Mouse (Mus musculus) lung, postnatal 4 days (tissue): Measurements from ENCODE around the gene Otogl.
A peak's percentile ranks its signal among the peaks of the same experiment; 100 is the strongest.
"Not testable (repeated sequence)": the region's sequence is repeated elsewhere in the genome, so short reads cannot be mapped to it uniquely, and the experiment has no call there.

Source experiments
- DNase-seq, 2 experiments: peaks; one replicate each; pipeline ENCODE4 v3.0.0; 2021

The Otogl gene

DNA sequence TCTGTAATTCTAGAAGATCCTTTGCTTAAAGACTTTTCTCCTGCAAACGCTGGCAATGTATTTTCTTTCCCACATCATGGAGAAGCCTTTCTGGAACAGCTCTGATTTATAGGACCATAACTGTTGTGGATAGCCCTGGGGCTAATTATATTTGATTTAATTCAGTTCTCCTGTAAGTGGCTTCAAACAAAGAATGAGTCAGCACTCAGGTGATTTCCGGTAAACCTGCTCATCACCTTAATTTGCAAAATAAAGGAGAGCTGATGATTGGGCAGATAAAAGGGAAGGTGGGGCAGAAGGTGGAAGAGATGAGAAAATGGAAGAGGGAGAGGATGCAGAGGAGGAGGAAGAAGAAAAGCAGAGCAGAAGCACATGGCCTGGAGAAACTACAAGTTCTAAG, 107.6 kb downstream of the Otogl start:
- DNase-seq: not testable (repeated sequence)

DNA sequence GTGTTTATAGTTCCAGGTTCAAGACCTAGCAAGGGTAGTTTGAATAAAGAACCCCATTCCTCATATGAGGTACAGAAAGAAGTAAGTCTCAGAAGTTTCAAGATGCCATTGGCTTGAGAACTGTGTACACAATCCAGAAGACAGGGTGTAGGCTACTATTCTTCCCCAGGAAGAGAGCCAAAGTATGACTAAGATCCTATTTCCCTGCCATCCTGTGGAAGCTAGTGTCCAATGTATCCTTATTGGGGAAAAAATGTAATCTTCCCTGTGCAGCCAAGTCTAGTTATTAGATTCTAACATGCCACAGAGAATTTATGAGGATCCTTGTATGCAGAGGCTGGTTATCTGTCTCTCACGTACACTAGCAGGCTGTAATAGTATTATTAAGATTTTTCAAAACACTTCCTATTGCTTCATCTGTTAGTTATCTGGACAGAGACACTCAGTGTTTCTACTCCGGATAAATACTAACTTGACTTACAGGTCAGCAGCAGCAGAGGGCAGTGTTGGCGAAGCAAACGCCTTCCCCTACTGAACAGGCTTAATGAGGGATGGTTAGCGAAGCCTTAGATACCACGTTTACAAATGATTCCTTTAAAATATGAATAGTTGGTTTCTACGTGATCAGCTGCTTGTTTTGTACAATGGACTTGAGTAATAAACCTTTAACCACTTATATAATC, 112.1 kb downstream of the Otogl start:
- peak; percentile 56 to 68 for DNase-seq

DNA sequence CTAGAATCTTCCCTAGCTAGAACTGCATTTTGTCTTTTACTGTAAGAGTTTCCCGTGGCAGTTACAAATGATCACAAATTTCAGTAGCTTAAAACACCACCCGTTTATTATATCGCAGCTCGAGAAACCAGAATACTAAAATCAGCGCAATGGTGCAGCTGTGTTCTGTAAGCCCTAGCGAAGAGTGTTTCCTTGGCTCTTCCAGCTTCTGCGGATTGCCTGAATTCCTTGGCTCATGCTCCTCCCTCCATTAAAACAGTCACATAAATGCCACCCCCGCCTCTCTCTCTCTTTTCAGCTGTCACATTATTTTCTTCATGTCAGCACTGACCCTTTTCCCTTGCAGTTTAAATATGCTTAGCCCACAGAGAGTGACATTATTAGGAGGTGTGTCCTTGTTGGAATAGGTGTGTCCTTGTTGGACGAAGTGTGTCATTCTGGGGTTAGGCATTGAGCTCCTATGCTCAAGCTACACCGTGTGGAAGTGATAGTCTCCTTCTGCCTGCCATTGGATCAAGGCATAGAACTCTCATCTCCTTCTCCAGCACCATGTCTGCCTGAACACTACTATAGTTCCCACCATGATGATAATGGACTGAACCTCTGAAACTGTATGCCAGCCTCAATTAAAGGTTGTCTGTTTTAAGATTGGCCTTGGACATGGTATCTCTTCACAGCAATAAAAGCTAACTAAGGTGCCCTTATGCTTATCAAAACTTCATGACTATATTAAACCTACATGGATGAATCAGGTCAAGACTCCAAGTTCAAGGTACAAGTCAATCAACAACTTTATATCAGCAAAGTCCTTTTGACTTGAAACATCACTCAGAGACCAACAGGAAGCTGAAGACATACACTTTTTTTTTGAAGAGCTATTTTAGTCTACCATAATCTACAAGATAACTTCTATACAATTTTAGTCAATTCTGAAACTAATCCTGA, 116.8 kb downstream of the Otogl start:
- no peak for DNase-seq

DNA sequence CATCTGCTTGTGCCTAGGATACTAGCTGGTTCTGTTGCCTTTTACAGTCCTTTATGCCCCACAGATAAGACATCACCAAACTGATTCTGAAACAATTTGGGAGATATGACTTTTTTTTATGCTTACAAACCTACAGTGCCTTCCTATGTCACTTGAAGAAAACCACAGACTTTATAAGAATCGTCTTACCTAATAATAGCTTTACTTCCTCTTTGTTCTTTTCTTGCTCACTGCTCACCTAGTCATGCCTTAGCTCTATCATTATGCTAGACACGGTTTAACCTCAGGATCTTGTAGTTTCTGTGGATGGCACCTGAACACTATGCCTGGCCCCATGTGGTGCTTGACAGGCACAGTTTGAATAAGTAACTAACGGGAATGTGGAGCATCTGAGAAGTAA, 119.4 kb downstream of the Otogl start:
- DNase-seq: no peak

DNA sequence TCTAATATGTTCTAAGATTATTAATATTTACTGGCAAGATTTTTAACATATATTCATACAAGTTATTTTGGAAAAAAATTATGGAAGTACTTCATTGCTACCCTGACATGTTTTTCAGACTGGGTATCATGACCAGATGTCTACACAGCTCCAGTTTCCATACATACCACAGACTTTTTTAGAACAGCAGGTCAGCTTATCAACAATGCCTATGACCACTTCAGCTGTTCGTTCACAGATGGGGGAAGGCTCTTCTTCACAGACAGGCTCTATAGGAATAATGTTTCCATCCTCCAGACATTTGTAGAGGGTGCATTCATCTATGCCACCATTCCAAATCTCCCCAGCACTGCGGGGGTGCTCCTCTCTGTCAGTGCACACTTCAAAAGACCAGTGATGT, 132.4 kb downstream of the Otogl start:
- DNase-seq: no peak

DNA sequence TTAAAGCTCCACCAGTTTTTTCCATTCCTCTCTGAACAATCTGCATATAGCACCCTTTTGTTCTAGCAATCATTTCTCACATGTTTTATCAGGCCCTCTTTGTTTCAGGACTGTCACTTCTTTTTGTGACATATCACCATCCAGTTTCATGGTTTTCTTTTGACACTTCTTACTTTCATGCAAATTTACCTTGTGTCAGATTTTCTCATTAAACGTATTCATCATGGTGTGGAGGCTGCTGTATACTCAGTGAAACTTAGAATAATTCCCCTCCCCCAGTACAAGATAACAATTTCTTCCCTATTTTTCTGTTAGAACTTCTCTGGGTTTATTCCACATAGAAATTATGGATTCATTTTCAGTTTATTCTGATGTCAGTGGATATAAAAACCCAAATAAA, 152.3 kb downstream of the Otogl start:
- DNase-seq: no peak

DNA sequence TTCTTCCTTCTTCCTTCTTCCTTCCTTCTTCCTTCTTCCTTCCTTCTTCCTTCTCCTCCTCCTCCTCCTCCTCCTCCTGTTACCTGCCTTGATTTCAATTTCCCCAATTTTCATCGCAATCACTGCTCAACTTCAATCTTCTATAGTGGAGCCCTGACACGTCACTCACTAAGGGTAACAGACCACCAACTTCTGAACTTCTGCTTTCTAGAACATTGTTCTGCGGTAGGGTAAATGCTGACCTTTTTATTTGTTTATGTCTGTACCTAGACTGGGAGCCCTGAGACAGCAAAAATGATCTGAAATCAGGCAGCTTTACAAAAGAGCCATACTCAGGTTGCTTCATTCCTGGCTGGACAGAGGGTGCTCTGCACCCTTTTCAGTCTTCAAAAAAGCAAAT, 158.5 kb downstream of the Otogl start:
- DNase-seq: no peak

DNA sequence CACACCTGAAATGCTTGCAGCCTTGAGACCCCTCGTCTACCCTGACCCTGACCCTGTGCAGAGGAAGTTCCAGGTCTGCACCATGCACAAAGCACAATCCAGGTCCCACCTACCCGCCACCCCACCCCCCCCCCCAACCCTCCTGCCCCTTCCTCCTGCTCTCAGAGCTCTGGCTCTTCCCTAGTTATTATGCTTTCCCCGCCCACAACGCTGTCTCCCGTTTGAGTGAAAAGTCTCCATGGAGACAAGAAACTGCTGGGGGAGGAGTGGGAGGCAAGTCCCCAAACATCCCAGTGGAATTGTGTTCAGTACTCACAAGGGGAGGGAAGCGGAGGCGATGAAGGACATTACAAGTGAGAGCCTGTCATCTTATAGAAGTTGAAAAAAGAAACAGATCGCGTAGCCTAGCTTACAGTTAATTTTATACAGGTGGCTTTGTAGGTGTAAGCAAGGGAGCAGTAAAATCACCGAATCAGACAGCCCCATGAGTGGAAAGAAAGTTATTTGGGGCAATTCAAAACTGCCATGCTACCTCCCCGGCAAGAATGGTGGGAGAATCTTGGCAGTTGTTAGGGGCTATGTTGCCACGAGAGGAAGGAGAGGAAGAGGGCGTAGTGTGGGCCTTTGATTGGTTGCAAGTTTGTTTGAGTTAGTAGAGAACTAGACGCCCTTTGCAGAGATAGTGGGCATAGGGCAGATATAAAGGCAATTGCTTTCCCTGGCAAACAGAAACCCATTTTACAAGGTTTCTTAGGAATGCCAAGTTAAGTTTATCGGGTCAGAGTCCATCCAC, 159.4 kb downstream of the Otogl start:
- no peak for DNase-seq

DNA sequence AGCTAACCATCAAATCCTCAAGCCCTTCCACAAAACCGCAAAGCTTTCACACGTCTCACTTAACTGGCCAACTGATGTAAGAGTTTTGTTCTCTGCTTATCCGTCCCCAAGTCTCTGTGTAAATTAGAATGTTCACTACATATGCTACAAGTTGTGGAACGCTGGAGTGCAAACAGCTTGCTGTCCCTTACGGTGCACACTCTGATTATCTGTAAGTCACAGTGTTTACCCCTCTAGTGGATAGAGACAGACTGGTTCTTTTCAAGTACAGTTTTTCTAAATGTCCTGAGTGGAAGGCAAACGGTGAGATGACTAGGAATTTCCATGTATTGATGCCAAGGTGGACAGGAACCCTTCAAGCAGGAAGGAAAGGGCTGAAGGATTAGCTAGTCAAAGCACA, 160.0 kb downstream of the Otogl start:
- no peak for DNase-seq

DNA sequence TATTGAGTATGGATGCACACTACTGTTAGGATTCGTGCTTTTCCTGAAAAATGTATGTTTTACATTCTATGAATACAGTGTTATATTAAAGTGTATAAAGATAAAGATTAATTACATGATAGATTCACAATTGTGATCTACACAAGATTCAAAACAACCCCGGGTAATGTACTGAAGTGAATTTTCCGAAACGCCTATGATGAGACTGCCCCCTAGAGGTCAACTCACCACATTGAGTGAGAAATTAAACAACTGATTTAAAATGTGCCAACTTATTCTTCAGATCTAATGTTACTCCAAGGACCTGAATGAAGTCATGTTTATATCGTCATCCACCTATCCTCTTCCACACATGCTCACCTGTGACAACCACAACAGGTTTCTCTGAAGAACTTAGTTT, 164.4 kb downstream of the Otogl start:
- peak in 1 of 2 experiments; percentile 21 for DNase-seq

DNA sequence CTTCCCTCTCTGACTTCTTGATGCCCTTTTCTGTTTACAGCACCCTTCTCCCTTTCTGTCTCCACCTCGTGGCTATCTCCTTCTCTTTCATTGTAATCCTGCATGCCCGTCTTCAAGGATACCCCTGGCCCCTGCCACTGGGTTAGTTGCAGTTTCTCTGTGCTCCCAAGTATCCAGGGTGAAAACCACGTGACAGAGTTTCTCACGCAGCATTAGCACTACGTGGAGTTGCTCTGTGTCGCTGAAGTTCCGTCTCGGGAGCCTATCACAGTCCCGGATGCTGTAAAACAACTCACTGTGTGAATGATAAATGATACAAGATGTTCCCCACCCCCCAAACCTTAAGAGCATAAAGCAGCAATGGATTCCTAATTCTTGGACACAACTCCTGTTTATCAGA, 165.2 kb downstream of the Otogl start:
- DNase-seq: no peak

DNA sequence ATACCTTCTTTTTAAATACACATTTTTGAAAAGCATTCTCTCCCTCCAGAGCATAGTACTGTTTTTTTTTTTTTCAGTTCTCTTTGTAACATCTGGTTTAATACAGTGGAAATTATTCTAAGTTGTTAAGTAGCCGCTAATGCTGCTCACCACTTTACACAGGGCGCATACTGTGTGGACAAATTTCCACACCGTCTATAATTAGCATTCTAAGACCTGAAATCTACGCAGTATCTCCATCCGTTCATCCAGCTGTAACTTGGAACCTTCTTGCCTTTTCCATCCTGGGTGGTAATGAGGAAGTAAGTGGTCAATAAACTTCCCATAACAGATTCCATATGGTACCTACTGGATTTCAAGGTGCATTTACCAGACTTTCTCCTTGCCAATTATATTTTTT, 172.1 kb downstream of the Otogl start:
- no peak for DNase-seq

DNA sequence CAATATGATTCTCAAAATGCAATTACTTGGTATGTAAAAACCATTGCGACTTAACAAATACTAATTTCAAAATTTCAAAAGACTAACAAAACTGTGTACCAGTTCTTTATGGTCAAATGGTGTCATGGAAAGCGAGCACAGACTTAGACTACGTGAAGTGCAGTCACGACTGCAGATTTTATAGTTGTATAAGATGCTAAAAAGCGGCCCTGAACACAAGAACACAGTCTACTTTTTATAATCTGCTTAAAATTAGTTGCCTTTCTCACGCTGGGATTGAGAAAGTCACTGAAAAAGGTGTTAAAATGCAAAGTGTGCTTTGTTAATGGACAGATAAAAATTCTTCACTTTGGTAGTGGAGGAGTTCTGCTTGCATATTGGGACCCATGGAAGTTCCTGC, 174.2 kb downstream of the Otogl start:
- no peak for DNase-seq

DNA sequence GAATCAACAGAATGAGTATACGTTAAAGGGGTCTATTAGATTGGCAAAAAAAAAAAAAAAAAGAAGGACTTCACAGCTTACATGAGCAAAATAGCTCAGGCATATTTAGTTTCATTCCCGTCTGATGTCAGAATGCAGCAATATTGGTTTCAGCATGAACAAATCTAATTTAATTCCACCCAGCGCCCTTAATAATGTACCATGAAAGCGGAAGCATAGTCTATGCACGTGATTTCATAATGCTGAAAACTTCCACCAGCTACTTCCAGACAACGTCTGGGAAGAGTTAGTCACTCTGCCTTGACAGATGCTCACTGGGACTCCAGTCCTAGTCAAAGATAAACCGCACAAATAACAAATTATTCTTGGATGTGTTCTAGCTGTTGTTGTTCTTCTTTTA, 176.5 kb downstream of the Otogl start:
- DNase-seq: no peak

DNA sequence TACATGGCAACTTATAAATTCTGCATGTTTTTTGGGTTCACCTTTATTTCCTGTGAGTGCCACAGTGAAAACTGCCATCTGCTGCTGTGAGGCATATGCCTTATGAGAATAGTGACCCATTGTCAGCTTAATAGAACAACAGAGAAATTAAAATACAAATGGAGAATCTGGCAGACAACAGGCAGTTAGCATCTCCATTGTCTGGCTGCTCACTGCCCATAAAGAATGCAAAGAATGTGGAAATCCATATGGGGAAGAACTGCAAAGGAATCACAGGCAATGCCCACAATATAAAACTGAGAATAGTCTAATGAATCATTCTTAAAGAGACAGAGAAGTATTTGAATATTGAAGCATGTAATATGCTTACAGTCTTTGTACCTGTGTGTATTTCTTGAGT, 177.6 kb downstream of the Otogl start:
- DNase-seq: no peak

DNA sequence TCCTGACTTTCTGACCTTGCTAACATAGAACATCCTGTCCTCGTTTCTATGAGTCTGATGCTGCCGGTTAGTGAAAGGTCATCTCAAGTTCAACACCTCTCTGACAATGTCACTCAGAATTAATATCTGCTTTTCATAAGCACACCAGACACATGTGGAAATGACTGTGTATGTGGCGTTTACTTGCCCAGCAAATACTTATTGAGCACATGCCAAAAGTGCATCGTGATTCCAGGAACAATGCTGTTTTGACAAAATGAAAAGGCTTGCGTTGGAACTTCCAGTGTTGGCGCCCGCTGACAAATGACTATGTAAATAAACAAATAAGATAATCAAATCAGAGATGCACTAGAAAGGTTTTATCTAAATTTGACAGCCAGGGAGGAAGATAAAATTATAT, 186.3 kb downstream of the Otogl start:
- peak; percentile 13 to 23 for DNase-seq

DNA sequence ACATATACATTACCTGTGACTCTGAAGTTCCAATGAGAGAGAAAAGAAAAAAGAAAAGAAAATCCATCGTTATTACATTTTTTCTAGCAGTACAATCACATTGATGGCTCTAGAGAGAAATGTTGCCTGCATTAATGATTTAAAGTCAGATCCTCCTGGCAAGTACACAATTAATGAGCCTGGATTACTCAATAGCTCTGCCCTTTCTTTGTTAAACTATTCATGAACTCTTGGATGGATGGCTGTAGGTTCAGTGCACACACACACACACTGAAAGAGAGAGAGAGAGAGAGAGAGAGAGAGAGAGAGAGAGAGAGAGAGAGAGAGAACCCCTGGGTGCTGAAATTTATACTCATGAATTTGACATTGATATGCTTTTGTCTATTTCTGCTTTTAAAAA, 192.1 kb downstream of the Otogl start, which contains the start of gene Ptprq:
Ptprq (minus strand) TSS at position 246 of the 400 bp plus-strand sequence.
- no peak for DNase-seq
